Mouse (Mus musculus) stomach, postnatal 0 days (tissue): ENCODE results near the gene Snrpc.

ENCODE experiments used
- CTCF ChIP-seq: IDR thresholded peaks from 2 replicates; pipeline ENCODE4 v1.5.1; 2016; ENCODE audit warnings: antibody characterized with exemption, low read depth, mild to moderate bottlenecking, moderate library complexity
- EP300 ChIP-seq: optimal IDR thresholded peaks from 2 replicates; pipeline ENCODE3; 2016; ENCODE audit warnings: antibody characterized with exemption

DNA sequence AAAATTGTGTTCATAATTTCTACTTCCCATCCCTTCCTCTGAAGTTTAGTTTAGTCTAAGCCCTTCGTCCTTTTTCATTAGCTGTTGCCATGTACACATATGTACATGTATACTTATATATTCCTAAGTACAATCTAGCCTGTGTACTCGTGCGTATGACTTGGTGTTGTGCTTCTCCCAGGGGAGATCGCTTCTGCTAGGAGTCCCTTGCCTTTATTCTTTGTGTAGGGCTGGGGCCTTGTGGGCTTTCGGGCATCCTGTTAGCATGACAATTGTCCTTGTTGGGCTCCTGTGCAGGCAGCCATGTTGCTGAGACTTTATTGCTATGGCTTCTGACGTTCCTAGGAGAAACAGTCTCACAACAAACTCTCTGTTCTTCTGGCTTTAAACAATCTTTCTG lies 10.4 kb upstream of the Snrpc start:
- TF ChIP-seq CTCF, result no peak
- no peak for TF ChIP-seq EP300
